Mouse (Mus musculus) ovary, adult 18-20 months (tissue): Measurements from ENCODE around the gene Ctsd.

Experiments
- DNase-seq: peaks from one replicate; pipeline ENCODE4 v3.0.0; 2022; ENCODE audit warnings: low spot score, mixed read lengths

Ctsd gene

GRCm38 (mm10) chr7:142400112-142400749 is 12.4 kb upstream of the Ctsd start:
- DNase-seq, result no peak

GRCm38 (mm10) chr7:142399250-142399649 is 11.4 kb upstream of the Ctsd start:
- DNase-seq, result no peak

GRCm38 (mm10) chr7:142398052-142398451 is 10.2 kb upstream of the Ctsd start:
- DNase-seq, result no peak

GRCm38 (mm10) chr7:142396611-142397010 is 8.8 kb upstream of the Ctsd start:
- DNase-seq, result no peak

GRCm38 (mm10) chr7:142395472-142395871 is 7.6 kb upstream of the Ctsd start:
- no peak for DNase-seq

- DNase-seq, result no peak
These were observed 6.7 kb upstream of the Ctsd start for GRCm38 (mm10) chr7:142394261-142395190.

- no peak for DNase-seq
These were observed 5.4 kb upstream of the Ctsd start for GRCm38 (mm10) chr7:142393191-142393590.

- no peak for DNase-seq
These were observed 3.8 kb upstream of the Ctsd start for GRCm38 (mm10) chr7:142391609-142392008.

GRCm38 (mm10) chr7:142391108-142391507 is 3.3 kb upstream of the Ctsd start:
- no peak for DNase-seq

- DNase-seq, result no peak
These were observed 2.3 kb upstream of the Ctsd start for GRCm38 (mm10) chr7:142389961-142390650.

GRCm38 (mm10) chr7:142388740-142389139 is 902 bp upstream of the Ctsd start:
- DNase-seq, result no peak

- DNase-seq, result no peak
These were observed 360 bp upstream of the Ctsd start for GRCm38 (mm10) chr7:142388198-142388597.

GRCm38 (mm10) chr7:142386621-142387201 is 1.1 kb downstream of the Ctsd start:
- peak; percentile 44 for DNase-seq

- DNase-seq, result no peak
These were observed 2.0 kb downstream of the Ctsd start for GRCm38 (mm10) chr7:142385742-142386403.

- no peak for DNase-seq
These were observed 3.5 kb downstream of the Ctsd start for GRCm38 (mm10) chr7:142384306-142384705.

GRCm38 (mm10) chr7:142382567-142382966 is 5.3 kb downstream of the Ctsd start, which contains the start of gene Gm49369:
TSS of gene Gm49369 (minus strand) at chr7:142382667.
- DNase-seq, result no peak

GRCm38 (mm10) chr7:142381175-142381574 is 6.7 kb downstream of the Ctsd start:
- no peak for DNase-seq

- DNase-seq, result no peak
These were observed 8.7 kb downstream of the Ctsd start for GRCm38 (mm10) chr7:142379186-142379585.

- no peak for DNase-seq
These were observed 10.5 kb downstream of the Ctsd start for GRCm38 (mm10) chr7:142377233-142377925.

- DNase-seq, result no peak
These were observed 11.7 kb downstream of the Ctsd start for GRCm38 (mm10) chr7:142376096-142376495.

- DNase-seq, result peak; percentile 51
These were observed 12.5 kb downstream of the Ctsd start for GRCm38 (mm10) chr7:142375261-142375724.
